Mouse (Mus musculus): ENCODE data around the gene Tk1.
"Not testable (repeated sequence)": the region's sequence is repeated elsewhere in the genome, so short reads cannot be mapped to it uniquely, and the experiment has no call there.

The Tk1 gene

DNA sequence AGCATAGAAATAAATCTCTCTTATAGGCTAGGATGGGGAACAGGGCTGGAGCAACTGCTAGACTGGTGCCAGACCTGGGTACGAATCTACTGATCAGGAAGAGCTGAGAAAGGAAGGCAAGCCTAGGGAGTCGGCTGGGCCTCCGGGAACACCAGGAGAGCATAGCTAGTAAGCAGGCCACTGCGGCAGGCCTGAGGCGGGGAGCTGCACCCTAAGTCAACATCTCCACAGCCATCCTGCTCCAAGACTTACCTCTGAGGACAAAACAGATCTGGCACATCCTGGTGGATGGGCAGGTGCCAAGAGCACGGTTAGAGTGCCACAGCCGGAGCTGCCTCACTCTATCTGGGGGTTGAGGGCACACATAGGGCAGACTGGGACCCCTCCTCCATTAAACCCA lies 5.7 kb downstream of the Tk1 start:
- no peak for DNase-seq

- DNase-seq: no peak
Observed at GRCm38 (mm10) chr11:117819095-117819494, 6.8 kb downstream of the Tk1 start.

DNA sequence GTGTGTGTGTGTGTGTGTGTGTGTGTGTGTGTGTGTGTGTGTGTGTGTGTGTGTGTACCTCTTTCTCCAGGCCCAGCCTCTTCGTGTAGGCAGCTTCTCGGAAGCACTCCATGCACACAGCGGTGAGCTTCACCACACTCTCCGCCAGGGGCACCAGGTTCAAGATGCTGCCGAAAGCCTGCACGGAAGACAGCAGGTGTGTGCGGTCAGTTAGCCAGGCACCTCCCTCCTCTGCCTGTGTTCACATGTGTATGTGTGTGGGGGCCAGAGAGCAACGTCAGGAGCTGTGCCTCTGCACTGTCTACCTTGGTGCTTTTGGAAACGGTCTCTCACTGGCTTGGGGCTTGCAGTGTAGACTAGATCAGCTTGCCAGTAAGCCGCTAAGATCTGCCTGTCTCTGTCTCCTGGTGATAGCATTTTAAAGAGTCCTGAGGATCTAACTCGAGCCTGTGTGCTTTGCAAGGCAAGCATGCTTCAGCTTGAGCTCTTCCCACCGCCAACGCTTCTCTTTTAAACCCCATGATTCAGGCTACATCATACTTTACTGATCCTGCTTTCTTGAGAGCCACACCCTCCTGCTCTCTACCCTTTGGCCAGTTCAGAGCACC lies 9.4 kb downstream of the Tk1 start:
- DNase-seq: no peak

- DNase-seq: not testable (repeated sequence)
Observed at GRCm38 (mm10) chr11:117815850-117816249, 10.0 kb downstream of the Tk1 start.

- DNase-seq: no peak
Observed at GRCm38 (mm10) chr11:117814704-117815366, 11.1 kb downstream of the Tk1 start.

GRCm38 (mm10) chr11:117813867-117814266 lies 12.0 kb downstream of the Tk1 start:
- DNase-seq: no peak

DNA sequence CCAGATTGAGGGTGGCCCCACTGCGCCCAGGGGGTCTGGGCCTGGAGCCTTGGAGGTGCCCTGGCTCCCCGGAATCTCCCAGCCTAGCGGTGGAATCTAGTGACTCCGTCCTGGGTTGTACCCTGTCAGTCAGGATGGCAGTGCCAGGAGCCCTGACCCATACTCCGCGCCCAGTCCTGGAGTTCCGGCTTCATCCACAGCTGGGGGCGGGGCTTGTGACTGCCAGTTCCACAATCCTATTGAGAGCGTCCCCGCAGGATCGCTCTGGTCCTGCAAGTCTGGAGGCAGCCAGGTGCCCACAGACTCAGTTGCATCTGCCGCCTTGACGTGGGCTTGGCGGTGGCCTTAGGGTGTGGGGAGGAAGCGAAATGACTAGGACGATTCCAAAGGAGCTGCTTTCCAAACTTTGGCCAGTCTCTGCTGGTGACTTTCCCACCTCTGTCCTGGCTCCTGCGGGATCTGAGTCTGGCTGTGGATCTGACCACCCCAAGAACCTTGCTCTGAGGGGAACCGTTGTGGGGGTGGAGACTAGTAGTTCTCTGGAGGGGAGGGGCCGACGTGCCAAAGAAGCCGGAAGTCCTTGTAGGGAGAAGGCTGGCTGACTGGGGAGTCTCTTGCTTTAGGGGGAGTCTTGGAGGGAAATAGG lies 15.4 kb downstream of the Tk1 start:
- peak; percentile 70 for DNase-seq

DNA sequence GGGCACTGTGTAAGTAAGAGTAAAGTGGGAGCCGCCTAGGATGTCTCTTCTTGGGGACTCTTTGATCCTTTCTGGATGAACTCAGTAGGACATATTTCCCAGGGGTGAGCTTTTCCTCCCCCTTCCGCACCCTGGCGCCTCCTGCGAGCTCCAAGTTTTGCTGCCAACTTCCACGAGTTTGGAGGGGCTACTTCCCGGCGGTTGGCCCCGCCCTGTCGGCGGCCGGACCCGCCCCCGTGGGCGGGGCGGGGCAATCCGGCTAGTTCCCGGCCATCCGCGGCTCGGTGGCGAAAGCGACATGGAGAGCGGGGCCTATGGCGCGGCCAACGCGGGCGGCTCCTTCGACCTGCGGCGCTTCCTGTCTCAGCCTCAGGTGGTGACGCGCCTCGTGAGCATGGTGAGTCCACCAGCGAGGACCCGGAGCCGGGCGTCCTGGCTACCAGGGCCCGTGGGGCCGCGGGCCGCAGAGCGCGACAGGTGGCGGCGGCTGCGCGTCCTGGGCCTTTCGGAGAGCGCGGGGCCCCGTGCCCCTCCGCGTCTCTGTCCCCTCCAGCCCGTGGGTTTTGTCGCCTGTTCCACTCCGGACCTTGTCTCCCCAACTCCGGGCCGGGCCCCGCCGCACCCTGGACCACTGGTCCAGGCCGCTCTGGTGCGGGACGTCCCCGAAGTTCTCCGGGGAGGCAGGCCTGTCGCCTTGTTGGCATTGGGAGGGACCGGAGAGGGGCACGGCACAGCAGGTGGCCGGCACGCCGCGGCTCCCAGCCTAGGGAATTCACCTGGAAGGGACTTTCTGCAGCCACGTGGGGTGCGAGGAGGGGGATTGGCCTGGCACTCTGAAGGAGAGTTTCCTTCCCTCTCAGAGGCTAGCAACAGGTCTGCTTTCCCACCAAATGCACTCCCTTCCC lies 16.2 kb downstream of the Tk1 start, which contains the start of the genes Gm20708 and Syngr2:
Gm20708 (plus strand) TSS at position 262 of the 905 bp plus-strand sequence.
Syngr2 (plus strand) TSS at position 262 of the 905 bp plus-strand sequence.
- DNase-seq: peak; percentile 52

DNA sequence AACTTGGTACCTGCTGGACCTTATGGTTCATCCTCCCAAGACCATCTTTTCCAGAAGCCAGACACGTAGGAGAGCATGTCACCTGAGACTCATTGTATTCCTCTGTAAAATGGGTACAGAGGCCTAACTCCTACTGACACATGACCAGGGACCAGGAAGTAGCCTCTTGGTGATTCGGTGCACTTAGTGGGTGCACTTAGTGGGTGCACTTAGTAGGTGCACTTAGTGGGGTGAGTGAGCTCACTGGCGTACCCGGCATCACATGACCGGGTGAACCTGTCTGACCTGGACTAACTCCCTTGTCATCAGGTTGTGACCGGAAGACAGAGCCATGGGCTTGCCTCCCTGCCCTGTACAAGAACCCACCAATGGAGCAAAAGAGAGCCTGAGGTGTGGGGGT lies 19.1 kb downstream of the Tk1 start:
- no peak for DNase-seq

- no peak for DNase-seq
Observed at GRCm38 (mm10) chr11:117803166-117803688, 22.7 kb downstream of the Tk1 start.

DNA sequence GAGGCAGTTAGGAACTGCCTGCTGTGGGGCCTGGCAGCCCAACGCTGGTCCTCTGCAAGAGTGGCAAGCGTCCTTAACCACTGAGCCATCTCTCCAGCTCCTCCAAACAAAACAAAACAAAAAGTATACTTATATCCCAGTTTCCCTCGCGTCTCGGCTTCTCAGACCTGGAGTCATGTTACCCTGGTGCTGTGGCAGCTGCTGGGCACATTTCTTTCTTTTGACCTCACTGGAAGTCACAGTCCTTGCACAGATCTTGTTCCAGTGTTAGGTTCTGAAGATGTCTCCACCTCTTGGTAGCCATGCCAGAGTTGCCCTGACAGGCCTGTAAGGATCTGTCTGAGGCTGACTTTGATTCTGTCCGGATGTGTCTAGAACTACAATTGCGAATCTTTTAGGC lies 24.2 kb downstream of the Tk1 start:
- no peak for DNase-seq

DNA sequence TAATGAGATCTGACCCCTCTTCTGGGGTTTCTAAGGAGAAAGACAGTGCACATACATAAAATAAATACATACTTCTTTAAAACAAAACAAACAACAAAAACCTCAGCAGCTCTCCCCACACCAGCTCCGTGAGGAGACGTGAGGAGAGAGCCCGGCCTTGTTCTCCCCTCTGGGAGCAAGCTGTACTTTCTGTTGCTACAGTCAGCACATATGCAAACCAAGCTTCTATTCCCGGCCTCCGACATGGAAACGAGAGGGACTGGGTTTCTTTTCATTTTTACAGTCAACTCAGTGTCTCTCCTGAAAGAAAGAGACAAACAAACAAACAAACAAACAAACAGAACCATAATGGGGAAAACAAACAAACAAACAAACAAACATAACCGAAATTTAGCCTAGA lies 25.9 kb downstream of the Tk1 start:
- DNase-seq: no peak

DNA sequence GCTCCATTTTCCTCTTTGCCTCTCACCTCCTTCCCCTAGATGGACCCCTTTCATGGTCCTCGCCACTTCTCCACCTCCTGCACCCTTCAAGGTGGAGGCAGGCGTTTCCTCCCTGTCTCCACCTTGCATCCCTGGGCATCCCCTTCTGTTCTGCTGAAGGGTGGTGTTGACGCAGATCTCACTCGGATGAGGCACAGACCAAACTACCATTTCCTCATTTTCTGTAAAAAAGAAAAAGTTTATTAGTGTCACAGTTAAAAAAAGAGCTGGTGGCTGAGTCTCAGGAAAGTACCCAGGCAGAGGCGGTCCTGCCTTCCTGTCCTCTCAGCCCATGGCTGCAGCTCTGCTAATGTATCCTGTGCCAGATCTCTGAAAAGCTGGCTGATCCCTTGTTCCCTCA lies 26.7 kb downstream of the Tk1 start:
- DNase-seq: no peak

- DNase-seq: no peak
Observed at GRCm38 (mm10) chr11:117798160-117798541, 27.7 kb downstream of the Tk1 start.

GRCm38 (mm10) chr11:117797511-117798159 lies 28.3 kb downstream of the Tk1 start, which contains the start of gene 6030468B19Rik:
TSS of gene 6030468B19Rik (plus strand) at chr11:117797660.
- DNase-seq: no peak

DNA sequence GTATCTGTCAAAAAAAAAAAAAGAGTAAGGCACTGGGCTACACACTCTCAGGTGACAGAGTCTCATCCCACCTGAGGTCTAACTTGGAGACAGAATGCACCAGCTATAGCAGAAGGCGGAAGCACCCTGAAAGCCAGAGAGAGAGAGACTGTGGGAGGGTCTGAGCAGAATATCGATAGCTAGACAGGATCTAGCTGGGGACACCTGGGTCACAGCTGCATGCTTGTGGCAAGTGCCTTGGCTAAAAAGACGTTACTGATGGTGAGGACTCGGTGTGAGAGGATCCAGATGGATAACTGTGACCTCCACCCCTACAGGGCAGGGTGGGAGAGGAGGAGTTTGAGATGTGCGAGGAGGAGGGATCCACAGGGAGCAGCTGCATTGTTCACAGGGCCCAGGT lies 28.9 kb downstream of the Tk1 start:
- no peak for DNase-seq

DNA sequence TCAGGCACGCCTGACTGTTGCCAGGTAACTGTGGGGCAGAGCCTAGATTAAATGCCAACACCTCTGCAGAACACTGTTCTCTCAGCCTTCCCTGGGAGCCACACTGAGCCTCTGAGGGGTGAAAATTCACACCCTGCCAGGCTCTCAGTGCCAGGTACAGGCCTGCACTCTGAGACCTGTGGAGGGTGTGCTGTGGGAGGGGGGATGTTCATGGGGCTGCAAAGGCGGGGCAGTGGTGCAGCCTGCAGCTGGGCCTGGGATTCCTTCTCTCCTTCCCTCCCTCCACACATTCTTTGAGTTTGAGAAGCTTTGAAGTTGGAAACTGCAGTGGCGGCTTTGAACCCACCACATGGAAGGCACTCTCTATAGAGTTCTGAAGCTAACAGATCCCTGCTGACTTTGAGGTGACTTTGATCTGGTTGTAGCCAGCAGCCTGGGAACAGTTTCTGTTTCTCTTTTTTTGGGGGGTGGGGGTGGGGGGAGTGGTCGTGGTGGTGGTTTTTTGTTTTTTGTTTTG lies 31.8 kb downstream of the Tk1 start:
- no peak for DNase-seq

DNA sequence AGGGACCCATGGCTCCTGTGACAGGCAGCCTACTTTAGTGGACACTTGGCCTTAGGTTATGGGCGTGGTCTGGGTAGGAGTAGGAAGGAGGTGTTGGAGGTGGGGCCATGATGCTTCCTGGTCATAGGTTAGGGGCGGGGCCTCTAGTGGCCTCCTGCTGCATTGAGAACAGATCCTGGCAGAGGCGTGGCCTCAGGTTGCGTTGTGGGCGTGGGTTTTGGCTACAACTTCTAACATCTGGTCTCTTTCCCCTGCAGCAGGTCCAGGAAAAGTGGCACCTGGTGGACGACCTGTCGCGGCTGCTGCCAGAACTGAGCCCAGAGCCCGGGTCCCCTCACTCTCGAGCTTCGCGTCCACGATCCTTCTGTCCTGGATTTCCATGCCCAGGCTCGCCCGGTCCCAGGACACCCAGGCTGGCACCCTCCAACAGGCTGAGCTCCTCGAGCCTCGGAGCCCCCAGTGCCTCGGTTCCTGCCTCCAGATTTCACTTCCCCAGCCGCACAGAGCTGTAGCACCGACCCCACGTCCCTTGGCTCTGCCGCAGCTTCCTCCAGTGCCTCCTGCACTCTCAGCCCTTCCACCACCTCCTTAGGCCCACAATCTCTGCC lies 33.5 kb downstream of the Tk1 start:
- no peak for DNase-seq

DNA sequence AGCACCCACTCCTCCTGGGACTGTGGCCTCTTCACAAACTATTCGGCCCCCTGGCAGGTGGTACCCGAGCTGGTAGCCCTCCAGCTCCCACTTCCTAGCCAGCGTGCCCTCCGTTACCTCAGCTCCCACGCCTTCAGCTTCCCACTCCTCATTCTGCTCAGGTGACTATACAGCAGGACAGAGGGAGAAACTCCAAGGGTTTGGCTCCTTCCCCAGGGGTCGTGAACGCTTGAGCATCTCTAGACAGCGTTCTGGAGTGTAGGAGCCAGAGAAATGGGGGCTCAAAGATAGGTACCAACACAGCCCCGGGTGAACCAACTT lies 34.5 kb downstream of the Tk1 start:
- no peak for DNase-seq

DNA sequence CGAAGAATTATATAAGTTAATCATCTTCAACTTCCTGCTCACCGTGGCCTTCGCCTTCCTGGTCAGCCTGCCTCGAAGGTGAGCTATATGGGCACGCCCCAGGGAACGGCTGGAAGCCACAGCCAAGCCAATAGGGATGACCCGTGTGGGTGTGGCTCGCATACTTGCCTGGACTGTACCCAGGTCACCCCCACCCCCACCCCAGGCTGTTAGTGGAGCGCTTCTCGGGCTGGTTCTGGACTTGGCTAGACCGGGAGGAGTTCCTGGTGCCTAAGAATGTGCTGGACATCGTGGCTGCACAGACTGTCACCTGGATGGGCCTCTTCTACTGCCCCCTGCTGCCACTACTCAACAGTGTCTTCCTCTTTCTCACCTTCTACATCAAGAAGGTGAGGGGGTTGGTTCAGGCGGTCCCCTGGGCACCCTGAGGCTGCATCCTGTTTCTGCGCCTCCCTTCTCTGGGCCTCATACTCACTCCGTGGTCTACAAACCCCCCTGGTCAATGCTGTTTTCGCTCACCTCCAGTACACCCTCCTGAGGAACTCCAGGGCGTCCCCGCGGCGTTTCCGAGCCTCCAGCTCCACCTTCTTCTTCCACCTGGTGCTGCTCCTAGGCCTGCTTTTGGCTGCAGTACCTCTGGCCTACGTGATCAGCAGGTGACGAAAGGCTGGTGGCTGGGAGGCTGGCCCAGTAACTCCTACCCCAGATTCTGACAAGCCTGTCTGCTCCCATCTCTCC lies 35.0 kb downstream of the Tk1 start:
- DNase-seq: peak; percentile 6

DNA sequence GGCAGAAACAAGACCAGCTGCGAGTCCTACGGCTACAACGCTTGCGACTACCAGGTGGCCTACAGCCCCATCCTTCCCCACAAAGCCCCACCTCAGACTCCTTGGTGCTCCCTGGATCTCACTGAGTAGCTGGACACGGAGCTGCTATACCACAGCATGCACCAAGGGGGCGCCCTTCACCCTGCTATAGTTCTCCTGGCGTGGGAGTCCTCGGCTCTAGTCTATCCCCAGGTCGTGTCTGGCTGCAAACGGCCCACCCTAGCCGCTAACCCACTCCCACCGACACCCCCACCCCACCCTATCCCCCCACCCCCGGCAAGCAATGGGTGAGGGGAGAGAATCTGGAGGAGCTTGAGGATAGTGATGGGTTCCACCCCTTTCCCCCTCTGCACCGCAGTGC lies 35.6 kb downstream of the Tk1 start:
- peak; percentile 54 for DNase-seq
